Mouse (Mus musculus): ENCODE measurements at regions not wholly inside any gene's neighbourhood (a gene's known extent, or its start where the extent isn't known, plus 50 kb on each side); places are given as distances from the start of the nearest gene placed in this dataset.

GRCm38 (mm10) chr5:13922295-13922694, 102.8 kb upstream of the Sema3e start:
- no peak for TF ChIP-seq CTCF (conservative IDR thresholded peaks at IDR 0.05; ENCODE audit: low read length)
- no peak for TF ChIP-seq NANOG (IDR thresholded peaks at IDR 0.05; ENCODE audit: borderline replicate concordance, low read length)
